Mouse (Mus musculus) adrenal gland, postnatal 10 days (tissue): Measurements from ENCODE around the gene Pex11g. TPM values are rescaled to one million over a fixed set of nuclear protein-coding genes. Genes with fewer than 3 reads are reported as not detected.

Experiments
- DNase-seq: peaks from one replicate; pipeline ENCODE4 v3.0.0; 2021; ENCODE audit warnings: mixed read lengths
- total RNA-seq, 2 experiments: library from RNA; stranded (reverse); gene quantifications; 2 replicates each; pipeline ENCODE4 v1.2.3; 2021

Pex11g gene
- total RNA-seq, 2 experiments from 2014 or later, result 13.3 to 16.1 TPM

DNA sequence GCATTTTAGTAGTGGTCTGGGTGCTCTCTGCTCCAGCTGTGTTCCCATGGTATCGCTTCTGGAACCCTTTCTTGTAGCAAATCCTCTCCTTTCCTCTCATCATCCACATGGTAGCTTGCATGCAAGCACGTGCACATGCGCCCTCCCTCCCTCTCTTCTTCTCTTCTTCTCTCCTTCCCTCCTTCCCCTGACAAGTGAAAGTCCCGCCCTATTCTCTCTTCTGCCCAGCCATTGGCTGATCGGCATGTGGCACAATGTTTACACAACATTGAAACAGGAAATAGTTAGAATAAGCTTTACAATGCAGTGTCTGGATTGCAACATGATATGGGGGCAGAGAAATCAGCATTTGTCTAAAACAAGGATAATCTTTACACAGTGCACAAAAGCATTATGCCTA lies 14.1 kb upstream of the Pex11g start:
- DNase-seq, result no peak

DNA sequence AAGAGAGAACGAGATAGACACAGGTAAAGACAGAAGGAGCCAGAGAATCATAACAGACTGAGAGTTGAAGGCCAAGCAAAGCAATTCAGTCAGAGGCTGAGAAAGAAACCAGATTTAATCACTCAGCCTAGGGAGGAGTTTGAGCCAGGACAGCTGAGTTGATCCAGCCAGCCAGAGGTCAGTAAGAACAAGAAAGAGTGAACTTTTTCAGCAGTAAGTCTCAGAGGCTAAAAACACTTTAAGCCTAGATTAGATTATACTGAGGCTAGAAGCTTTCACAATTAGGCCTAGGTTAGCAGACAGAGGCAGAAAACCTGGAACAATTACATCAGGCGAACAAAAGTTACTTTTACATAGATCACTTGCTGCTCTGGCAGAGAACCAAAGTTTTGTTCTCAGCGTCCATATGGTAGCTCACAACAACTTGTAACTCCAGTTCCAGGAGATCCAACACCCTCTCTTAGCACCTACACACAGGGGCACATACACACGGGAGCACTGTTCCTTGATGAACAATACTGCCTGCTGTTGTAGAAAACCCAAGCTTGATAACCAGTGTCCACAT lies 12.8 kb upstream of the Pex11g start:
- DNase-seq, result no peak

DNA sequence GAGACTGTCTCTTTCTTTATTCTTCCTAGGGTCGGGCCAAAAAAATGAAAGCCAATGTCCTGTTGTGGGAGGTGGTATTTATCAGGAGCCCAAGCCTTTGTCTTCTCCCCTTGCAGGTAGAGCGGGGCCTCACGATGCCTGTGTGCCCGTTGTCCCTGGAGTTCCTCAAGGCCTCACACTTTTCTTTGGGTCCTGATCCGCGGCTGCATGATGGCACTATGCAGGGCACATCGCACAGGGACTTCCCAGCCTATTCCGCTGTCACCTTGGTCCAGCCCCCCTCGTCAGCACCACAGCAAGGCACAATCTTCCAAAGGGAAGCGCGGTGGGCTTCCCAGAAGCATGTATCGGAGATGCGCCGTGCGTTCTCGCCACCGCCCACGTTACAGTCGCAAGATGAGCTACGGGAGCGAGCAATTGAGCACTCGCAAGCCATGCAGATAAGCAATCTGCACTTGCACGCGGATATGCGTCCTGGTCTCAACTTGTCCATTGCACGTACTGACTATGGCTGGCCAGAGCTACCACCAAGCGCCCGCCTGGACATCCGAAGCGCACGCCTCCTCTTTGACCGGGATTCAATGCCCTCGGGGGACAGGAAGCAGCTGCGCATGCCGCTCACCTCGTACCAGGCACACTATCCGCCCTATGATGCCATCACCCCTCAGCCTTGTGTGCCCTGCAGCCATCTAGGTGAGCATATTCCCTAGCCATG lies 8.4 kb upstream of the Pex11g start:
- DNase-seq, result no peak

DNA sequence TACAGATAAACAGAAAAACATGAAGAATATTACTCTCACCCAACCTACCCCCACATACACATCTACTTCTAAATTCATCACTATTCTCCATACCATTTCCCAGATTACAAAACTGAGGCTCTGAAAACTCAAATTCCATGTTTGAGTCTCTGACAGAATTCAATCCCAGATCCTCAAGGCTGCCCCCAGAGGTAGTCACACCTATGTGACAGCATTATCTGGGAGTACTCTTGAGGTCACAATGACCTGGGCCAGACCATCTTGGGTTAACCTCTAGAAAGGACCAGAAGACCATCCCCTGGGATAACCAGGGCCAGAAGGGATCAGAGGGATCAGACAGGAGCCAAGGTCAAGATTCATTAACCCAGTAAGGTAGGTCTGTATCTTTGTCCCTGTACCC lies 3.1 kb upstream of the Pex11g start, which contains the start of gene Tex45:
TSS of gene Tex45 (plus strand) at position 301 of the 400 bp plus-strand sequence.
- no peak for DNase-seq

DNA sequence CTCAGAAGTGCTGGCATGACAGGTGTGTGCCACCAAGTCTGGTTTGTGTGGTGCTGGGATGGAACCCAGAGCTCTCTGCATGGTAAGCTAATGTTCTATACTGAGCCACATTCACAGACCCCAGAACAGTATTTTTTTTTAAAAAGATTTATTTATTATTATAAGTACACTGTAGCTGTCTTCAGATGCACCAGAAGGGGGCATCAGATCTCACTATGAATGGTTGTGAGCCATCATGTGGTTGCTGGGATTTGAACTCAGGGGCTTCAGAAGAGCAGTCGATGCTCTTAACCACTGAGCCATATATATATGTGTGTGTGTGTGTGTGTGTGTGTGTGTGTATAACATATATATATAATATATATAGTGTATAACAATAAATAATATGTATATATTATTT lies 1.4 kb upstream of the Pex11g start:
- no peak for DNase-seq

DNA sequence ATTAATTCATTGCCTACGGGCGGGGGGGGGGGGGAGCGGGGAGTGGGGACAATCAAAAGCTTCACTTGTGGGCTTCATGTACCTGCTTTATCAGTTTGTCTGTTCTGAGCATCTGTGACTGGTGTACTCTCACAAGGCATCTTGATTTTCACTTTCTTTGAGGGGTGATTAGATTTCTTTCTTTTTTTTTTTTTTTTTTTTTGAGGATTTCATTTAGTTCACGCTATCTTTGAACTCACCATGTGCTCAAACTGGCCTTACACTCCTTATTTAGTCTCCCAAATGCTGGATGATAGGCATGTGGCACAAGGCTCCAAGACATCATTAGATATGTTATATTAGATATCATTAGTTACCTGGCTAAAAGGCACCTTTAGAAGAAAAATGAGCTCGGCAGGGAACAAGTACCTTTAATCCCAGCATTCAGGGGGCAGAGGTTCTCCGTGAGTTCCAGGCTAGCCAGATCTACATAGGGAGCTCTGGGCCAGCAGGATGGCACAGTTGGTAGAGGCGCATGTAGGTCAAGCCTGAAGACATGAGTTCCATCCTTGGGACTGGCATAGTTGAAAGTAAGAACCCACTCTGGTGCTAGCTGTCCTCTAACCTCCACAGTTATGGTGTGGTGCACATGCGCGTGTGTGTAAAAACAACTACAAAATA lies 536 bp upstream of the Pex11g start:
- DNase-seq, result no peak

DNA sequence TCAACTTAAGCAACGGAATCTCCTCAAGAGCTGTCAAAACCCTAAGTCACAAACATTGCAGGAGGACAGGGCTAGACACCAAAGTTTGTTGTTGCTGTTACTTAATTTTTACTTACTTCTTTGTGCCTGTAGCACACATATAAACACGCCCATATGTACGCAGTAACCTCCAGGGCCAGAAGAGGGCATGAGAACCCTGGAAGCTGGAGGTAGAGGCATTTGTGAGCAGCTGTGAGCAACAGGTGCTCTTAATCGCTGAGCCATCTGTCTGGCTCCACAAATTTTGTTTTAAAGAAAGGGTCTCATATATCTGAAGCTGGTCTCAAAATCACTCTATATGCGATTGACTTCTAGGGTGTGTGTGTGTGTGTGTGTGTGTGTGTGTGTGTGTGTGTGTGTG lies 3.2 kb downstream of the Pex11g start:
- DNase-seq, result peak; percentile 58

DNA sequence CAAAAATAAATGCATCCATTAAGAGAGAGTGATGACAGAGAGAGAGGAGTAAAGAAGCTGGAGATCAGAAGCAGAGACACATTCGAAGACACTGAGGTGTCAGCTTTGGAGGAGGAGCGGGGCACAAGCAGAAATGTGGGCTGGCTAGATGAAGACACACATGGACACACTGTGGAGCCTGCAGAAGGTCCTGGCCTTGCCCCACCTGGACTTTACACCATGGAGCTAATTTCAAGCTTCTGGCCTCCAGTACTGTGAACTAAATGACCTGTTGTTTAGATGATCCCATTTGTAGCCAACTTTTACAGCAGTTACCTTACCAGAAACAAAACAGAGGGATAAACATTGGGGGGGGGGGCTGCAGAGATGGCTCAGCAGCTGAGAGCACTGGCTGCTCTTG lies 4.2 kb downstream of the Pex11g start:
- no peak for DNase-seq

DNA sequence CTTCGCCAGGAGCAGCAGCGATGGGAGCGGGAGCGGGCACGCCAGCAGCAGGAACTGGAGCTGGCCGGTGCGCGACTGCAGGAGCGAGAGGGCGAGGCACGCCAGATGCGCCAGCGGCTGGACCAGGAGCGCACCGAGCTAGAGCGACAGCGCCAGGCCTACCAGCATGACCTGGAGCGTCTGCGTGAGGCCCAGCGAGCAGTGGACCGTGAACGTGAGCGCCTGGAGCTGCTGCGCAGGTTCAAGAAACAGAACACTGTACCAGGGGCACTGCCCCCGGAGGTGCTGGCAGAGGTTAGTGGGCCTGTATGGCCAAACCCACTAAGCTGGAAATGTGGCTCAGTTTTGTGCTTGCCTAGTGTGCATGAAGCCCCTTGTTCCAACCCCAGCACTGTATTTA lies 15.5 kb downstream of the Pex11g start:
- no peak for DNase-seq

DNA sequence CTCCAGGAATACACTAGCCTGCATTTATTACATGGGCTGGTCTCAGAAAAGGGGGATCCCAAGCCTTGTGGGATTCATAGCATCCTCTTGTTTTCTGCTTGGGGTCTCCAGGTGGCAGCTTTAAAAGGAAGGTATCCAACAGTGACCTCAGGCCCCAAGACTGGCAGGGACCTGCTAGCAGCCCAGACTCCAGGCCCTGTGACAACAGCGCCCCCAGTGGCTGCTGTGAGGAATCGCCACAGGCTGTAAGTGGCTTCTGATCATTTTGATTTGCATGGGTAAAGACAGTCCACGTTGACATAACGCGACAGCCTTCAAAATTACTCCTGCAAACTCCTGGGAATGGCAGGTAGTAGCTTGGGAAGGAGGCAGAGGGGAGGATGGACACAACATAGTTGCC lies 16.8 kb downstream of the Pex11g start:
- DNase-seq, result peak; percentile 75

DNA sequence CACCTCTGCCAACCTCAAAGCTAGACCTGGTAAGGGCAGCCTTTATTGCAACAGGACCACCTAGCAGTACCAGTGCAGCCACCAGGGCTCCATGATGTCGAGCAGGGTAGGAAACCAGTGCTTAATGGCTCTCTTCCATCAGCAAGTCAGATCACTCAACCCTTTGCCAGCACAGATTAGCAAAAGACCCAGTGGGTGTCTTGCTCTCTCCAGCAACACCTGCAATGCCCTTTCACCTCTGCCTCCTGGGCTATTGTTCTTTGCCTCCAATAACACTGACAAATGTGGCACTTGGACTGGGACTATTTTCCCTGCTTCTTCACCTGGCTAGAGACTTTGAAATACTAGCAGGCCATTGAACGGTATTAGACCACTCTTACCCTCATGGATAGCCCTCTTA lies 18.3 kb downstream of the Pex11g start:
- DNase-seq, result no peak

DNA sequence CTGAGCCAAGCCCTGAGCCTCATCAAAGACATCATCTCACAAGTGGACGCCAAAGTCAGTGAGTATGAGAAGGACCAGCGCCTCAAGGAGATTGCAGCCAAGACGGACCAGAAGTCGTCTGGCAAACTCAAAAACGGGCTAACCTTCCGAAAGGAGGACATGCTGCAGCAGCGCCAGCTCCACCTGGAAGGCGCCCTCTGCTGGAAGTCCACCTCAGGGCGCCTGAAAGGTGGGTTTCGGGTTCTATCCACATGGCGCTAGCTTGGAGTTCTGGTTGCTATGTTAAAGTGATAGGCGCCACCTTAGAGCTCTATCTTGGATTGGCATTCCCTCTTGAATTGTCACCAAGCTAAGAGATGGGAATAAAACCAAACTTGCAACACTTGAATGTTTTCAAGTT lies 28.0 kb downstream of the Pex11g start:
- no peak for DNase-seq

DNA sequence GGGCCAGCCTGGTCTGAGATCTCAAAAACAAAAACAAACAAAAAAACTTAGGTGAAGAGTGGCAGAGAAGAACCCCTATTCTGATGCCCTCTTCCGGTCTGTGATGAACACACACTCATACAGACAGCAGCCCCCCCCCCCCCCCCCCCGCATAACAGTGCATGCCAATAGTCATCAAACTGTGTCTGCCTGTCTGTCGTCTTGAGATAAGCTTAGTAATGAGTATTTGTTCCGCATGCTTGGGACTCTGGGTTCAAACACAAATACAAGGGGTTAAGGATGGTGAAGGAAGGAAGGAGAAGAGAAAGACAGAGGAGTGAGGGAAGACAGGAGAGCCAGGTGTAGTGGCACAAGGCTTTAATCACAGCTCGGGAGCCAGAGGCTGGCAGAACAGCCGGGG lies 31.0 kb downstream of the Pex11g start:
- no peak for DNase-seq

DNA sequence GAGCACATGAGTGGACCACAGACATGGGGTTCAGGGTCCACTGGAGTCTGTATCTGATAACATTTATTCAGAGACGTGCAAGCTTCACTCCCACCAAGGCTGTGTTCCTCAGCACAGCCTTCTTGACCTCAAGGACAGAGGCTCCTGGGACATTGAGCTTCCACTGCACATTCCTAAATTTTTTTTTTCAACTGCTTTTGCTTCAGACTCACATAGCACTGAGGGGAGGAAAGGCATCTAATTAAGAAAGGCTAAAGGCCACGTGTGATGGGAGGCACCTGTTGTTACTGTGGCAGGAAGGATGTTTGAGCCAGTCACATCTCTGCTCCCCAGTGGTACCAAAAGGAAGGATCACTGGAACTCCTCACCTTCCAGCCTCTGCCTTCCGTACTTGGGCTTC lies 36.4 kb downstream of the Pex11g start:
- no peak for DNase-seq

DNA sequence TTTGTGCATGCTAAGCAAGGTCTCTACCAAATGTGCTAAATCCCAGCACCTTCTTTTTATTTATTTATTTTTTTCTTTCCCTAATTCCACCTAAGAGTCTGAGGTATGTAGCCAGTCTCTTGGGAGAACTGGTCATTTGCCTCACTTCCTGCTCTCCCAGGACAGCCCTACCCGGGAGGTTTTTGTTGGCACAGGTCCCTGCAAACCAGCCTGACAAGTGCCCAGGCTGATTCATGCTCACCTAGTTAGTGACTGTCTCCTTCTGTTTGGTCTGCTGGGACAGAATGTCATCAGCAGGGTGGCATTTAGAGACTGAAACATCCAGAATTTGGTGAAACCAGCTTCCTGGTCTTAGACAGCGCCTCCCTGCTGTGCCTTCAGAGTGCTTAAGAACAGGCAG lies 37.5 kb downstream of the Pex11g start:
- DNase-seq, result peak; percentile 78

DNA sequence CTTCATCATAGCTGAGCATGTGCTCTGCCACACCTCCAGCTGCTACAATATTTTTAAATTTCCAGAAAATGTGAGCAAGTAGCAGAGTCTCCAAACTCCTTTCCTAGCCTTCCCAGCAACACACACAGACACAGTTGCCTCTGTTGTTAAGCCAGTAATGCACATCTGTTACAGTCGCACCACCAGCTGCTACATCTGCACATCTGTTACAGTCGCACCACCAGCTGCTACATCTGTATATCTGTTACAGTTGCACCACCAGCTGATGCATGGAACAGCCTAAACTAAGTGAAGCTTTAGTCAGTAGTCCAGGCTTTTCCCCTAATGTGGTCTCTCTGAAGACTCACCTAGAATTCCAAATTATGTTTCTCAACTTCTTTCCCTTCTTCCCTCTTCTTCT lies 39.1 kb downstream of the Pex11g start:
- no peak for DNase-seq

DNA sequence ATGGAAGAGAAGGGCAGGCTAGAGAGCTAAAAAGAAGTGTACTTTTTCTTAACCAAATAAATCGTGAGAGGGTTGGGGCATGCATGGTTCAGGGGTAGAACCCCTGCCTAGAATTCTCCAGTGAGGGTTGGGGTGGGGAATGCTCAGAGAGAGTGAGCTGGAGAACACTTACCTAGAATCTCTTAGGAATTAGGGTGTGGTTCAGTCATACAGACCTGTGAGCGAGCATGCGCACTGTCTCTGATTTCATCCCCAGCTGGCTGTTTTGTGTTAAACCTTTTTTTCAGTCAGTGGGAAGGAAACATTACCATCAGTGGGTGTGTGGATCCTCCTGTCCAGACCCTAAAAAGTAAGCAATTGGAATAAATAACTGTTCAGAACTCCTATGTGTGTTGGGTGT lies 41.3 kb downstream of the Pex11g start:
- DNase-seq, result no peak

DNA sequence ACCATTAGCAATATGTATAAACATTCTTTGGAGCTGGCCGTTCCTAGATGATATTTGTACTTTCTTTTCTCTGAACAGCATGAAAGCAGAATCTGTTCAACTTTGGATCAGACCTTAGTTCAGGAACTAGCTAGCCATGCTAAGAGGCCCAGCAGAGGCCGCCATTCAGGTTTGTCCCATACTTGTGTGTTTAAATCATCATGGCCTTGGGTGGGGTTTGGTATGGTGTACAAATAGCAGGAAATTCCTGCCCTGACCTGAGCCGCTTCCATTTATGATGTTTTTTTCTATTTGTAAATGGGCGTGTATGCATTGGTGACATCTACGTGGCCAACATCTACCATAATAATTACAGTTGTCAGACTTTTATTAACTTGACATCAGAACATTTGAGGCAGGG lies 42.3 kb downstream of the Pex11g start:
- DNase-seq, result no peak

DNA sequence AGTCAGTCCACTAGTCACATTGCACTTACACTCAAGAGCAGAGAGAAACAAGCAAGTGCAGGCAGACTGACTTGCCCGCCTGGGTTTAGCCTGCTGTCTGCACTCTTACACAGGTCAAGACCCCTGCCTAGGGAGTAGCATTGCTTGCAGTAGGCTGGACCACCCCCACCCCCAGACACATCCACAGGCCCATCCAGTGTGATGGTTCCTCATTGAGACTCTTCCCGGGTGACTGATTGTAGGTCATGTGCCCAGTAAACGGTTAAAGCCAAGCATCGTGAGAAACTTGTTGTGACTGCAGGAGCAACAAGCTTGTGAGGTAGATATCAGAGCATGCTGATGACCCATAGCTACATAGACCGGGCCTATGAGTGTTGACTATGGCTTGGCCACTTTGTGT lies 46.0 kb downstream of the Pex11g start:
- DNase-seq, result no peak

DNA sequence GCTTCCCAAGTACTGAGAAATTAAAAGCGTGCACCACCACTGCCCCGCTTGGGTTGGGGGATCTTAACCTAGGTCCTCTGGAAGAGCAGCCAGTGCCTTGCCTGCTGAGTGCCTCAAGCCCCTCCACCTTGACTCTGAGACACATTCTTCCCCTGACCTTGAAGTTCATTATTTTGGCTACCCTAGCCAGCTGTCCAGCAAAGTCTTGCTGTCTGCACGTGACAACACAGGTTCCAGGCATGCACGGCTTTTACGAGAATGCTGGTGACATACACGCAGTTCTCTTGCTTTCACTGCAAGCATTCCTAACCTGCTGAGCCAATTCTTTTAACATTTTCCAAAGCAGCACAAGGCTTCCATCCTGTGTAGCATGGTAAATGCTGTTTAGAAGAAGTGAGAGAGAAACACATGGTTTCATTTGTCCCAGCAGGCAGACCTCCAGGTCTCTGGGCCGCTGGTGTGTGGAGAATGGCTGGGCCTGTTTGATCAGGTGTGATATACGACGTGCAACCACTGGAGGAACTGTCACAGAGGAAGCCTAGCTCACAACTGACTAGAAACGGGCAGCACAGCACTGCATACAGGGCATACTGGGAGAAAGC lies 47.3 kb downstream of the Pex11g start:
- no peak for DNase-seq

DNA sequence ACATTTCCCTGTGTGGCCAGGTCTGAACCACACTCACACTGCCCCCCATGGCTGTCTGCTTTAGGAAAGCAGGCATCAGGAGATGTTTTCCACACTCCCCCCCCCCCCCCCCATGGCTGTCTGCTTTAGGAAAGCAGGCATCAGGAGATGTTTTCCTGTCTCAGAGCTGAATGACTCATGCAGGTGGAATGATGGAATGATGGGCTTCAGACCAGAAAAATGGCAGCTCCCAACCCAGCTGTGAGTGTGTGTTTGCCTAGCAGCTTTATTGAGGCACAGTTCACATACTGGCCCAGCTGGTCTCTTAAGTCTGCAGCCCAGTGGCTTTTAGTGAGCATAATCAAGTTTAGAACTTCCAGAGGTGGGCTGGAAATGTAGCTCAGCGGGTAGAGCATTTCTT lies 49.4 kb downstream of the Pex11g start:
- no peak for DNase-seq

DNA sequence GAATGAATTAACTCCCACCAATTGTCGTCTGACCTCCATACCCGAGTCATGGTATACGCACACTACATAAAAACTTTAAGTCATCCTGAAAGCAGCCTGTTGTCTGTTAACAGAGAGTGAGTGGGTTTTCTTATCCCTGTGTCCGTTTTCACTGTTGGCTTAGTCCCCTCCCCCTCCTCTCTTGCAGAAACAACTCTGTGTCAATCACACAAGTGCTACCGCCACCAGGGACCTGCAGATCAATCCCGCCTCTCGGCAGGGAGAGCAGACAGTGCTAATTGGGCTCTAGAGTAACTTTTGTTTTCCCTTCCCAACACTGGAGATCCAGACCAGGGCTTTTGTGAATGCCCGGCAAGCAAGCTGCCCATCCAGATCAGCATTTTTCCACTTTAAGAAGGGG lies 50.0 kb downstream of the Pex11g start:
- DNase-seq, result peak; percentile 49

DNA sequence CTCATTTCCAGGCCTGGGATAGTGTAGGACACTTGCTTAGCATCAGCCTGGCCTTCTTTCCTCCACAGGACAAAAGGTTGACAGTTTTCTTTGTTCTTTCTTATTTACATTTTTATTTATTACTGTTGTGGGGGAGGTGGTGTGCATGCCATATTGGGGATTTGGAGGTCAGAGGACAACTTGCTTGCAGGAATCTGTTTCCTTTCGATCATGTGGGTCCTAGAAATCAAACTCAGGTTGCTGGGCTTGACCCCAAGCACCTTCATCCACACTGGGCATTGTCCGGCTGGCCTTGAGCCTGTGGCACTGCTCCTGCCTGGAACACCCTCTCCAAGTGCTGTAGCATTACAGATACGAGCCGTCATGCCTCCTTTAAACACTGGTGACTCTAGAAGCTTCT lies 50.6 kb downstream of the Pex11g start:
- peak; percentile 29 for DNase-seq

DNA sequence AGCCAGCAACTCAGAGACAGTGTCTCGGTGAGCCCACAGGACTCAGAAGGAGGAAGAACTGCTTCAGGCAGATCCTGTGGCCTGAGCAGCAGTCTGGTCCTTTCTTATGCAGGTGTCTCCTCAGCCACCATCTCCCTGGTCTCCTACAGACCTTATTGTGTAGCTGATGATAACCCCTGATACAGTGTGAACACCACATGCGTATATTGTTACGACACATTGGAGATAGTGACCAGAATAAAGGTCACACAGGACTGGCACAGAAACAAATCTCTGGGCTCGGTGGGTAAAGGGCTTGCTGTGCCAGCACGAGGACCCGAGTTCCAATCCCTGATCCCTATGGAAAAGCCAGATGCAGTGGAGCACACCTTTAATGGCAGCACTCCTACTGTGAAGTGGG lies 51.8 kb downstream of the Pex11g start:
- DNase-seq, result no peak
